Mouse (Mus musculus) midbrain, embryonic 16.5 days (tissue): Measurements from ENCODE around the gene Zfp334. TPM values are rescaled to one million over a fixed set of nuclear protein-coding genes. Genes with fewer than 3 reads are reported as not detected.

ENCODE experiments used
- ATAC-seq: fragments of 200-750 bp; cut with Nextera tagmentation; 2 replicates; pipeline ENCODE4 v1.8.0; 2017; ENCODE audit warnings: moderate TSS enrichment
- H3K27ac ChIP-seq: fragments of 300-500 bp; sonication (generic); 2 replicates; pipeline ENCODE4 v1.5.1; 2014; ENCODE audit warnings: mild to moderate bottlenecking, low read length, mixed read lengths
- H3K27me3 ChIP-seq: fragments of 300-500 bp; sonication (generic); 2 replicates; pipeline ENCODE4 v1.6.1; 2014; ENCODE audit warnings: low read depth, low read length, mixed read lengths; ENCODE audit not compliant: control insufficient read depth, insufficient read depth
- H3K36me3 ChIP-seq: fragments of 300-500 bp; sonication (generic); 2 replicates; pipeline ENCODE4 v1.6.1; 2014; ENCODE audit warnings: mild to moderate bottlenecking, low read length, moderate library complexity, mixed read lengths; ENCODE audit not compliant: control insufficient read depth, insufficient read depth
- H3K4me1 ChIP-seq: fragments of 300-500 bp; sonication (generic); 2 replicates; pipeline ENCODE4 v1.6.1; 2014; ENCODE audit warnings: mild to moderate bottlenecking, low read length, mixed read lengths; ENCODE audit not compliant: control insufficient read depth, insufficient read depth
- H3K4me2 ChIP-seq: fragments of 300-500 bp; sonication (generic); 2 replicates; pipeline ENCODE4 v1.6.1; 2014; ENCODE audit warnings: mild to moderate bottlenecking, low read length, mixed read lengths
- H3K4me3 ChIP-seq: fragments of 300-500 bp; sonication (generic); 2 replicates; pipeline ENCODE4 v1.5.1; 2014; ENCODE audit warnings: low read depth, mild to moderate bottlenecking, low read length, moderate library complexity, mixed read lengths
- H3K9ac ChIP-seq: fragments of 300-500 bp; sonication (generic); 2 replicates; pipeline ENCODE4 v1.6.1; 2014; ENCODE audit warnings: low read depth, low read length, mixed read lengths
- H3K9me3 ChIP-seq: fragments of 300-500 bp; sonication (generic); replicated peaks from 2 replicates; pipeline ENCODE4 v1.6.1; 2014; ENCODE audit warnings: mild to moderate bottlenecking, low read length, mixed read lengths; ENCODE audit not compliant: control insufficient read depth, poor library complexity, severe bottlenecking
- WGBS: fragments of 180-500 bp; shearing (Covaris S2); extraction: QIAGEN DNeasy Blood & Tissue Kit; methylation state at CpG from one replicate; pipeline ENCODE4 v1.1.7; 2014; 5-methylcytosine and 5-hydroxymethylcytosine counted together
- polyA plus RNA-seq: library from polyadenylated mRNA; unstranded; fragments of >200 nt; fragmentation: Nextera tagmentation; extraction: Ambion mirVana; gene quantifications from 2 replicates; pipeline ENCODE4 v1.2.1, GENCODE M21; 2015

Gene Zfp334
- polyA plus RNA-seq, 1 experiment from 2014 or later, result 9.5 TPM

DNA sequence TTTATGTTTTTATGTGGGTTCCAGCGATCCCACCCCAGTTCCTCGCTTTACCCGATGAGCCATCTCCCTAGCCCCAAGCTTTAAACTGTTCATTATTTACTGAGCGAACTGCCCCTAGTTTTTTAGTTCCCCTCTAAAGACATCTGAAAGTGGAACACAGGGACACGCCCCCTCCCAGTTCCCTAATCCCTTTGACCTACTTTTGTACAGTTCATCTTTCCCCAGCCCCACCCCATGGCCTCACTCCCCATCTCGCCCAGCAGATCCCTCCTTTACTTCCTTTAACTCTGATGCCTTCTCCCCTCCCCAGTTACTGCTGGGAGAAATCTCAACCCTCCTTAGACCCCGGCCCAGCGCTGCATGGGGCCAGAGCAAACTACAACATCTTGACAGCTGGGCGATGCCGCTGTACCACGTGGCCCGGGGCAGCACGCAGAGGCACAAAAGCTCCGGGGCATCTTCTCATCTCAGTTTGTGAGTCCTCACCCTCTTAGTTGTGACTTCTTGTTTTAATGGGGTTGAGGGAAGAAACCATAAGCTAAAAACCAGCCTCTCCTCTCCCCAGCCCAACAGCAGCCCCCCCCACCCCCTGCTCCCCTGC lies 55.3 kb downstream of the Zfp334 start:
- WGBS, result 39% methylated on average over 14 of the region's 14 CpGs
- no peaks in the 10 kb centered on the region for H3K27me3 ChIP-seq
- peaks cover 3% of the 10 kb centered on the region for H3K4me1 ChIP-seq
- no peak overlapping the region for H3K4me2 ChIP-seq
- no peaks in the 10 kb centered on the region for H3K9me3 ChIP-seq
- no peaks in the 10 kb centered on the region for H3K36me3 ChIP-seq
- no peak overlapping the region for H3K27ac ChIP-seq
- no peak overlapping the region for H3K4me3 ChIP-seq
- H3K9ac ChIP-seq, result no peak overlapping the region
- no peak for ATAC-seq

DNA sequence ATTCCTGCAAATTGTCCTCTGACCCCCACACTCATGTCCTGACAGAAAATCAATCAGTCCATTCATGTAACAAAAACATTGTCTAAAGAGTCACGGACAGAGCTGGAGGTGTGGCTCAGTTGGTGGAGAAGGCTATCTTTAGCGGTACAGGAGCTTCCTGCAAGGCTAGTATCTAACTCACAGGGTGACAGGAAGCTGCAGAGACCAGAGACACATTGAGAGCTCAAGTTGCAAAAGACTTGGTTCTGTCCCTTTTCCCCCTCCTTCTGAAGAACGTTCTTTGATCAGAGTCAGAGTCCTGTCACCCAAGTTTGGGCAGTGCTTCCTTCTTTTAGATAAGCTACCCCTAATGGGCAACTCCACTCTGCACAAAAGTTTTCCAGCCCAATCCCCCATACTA lies 58.4 kb downstream of the Zfp334 start:
- H3K4me2 ChIP-seq, result no peak overlapping the region
- peaks cover 23% of the 10 kb centered on the region for H3K4me1 ChIP-seq
- no peaks in the 10 kb centered on the region for H3K9me3 ChIP-seq
- H3K27me3 ChIP-seq, result no peaks in the 10 kb centered on the region
- H3K36me3 ChIP-seq, result no peaks in the 10 kb centered on the region
- no peak overlapping the region for H3K9ac ChIP-seq
- WGBS, result 57% methylated on average over 3 of the region's 3 CpGs
- no peak overlapping the region for H3K4me3 ChIP-seq
- no peak for ATAC-seq
- no peak overlapping the region for H3K27ac ChIP-seq

DNA sequence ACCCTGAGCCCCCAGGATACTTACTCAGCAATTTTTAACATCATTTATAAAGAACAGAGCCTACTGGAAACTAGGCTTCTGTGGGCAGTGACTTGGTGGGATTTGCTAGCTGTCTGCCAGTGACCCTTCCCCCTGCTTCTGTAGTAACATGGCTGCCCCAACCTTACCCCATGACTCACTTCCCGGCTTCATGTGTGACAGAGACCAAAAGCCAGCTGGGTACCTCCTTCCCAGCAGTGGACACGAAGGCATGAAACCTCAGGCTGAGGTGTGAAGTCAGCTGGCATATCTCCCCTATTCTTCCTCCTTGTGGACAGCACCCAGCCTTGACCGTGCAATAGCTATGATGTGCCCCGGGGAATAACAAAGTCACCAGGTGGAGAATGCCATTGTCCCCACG lies 59.3 kb downstream of the Zfp334 start:
- Histone ChIP-seq H3K9me3 (no peaks in the 10 kb centered on the region), H3K9ac (no peak overlapping the region), H3K4me1 (peaks cover 32% of the 10 kb centered on the region), H3K27ac (no peak overlapping the region), H3K36me3 (no peaks in the 10 kb centered on the region), H3K27me3 (no peaks in the 10 kb centered on the region), H3K4me3 (no peak overlapping the region), H3K4me2 (no peak overlapping the region)
- no peak for ATAC-seq
- 84% methylated on average over 5 of the region's 5 CpGs for WGBS

DNA sequence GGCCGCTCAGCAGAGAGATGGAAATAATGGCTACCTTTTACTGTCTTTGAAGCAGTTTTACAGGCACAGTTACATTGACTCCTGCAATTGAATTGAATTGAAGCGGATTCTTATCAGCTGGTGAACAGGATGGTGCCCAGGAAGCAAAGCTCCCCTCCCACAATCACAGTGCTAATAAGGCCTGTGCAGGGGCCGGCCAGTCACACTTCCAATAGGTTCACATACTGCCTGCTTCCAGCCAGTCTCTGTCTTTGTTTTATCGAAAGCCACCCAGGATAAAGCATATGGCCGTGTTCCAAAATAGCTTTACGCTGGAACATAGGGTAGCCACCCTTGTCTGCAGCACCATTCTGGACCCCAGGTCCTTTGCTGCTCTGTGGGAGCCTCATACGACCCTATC lies 60.7 kb downstream of the Zfp334 start:
- Histone ChIP-seq H3K4me1 (peaks cover 35% of the 10 kb centered on the region), H3K4me3 (peak overlapping the region; percentile 66), H3K9ac (peak overlapping the region; percentile 79), H3K27me3 (no peaks in the 10 kb centered on the region), H3K36me3 (no peaks in the 10 kb centered on the region), H3K27ac (peak overlapping the region; percentile 97), H3K4me2 (peak overlapping the region; percentile 81), H3K9me3 (no peaks in the 10 kb centered on the region)
- ATAC-seq, result no peak
- WGBS, result 21% methylated on average over 7 of the region's 7 CpGs

DNA sequence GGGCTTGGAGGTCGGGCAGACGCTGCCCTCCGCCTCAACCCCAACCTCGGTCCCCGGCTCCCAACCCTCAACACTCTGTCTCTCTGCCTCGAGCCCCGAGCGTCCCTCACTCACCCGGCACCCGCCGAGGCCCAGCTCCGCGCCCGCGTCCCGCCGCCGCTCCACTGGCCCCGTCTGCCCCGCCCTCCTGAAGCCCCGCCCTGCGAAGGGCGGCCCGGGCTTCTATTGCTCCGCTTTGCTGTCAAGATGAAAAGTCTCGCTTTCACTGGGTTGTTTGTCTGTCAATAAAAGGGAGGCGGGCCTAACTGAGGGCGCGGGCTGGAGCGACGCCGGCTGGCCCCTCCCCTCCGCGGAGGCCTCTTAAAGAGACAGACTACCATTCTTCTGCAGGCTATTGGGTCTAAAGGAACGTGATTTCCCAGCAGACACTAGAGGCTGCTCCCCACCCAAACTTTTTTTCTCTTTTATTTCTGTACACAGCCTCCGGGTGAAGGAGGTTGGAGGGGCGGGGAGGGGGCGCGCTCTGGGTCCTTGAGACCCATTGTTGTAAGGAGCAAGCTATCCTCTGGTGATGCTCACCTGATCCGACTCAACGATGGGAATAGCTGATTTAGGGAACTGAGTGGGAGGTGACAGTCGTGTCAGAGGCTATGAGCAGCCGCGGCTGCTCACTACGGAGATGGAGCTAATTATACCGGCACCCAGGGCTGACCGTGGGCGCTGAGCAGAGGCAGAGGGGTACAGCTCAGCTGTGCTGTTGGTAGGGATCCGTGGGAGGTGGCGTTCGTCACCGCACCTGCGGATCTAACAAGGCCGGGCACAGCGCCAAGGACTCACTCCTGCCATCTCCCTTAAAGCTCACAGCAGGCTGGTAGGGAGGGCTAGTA lies 61.5 kb downstream of the Zfp334 start, which contains the start of gene Elmo2:
Gene Elmo2 (minus strand): TSS at position 176 of the 887 bp plus-strand sequence.
- ATAC-seq, result peak; percentile 98

DNA sequence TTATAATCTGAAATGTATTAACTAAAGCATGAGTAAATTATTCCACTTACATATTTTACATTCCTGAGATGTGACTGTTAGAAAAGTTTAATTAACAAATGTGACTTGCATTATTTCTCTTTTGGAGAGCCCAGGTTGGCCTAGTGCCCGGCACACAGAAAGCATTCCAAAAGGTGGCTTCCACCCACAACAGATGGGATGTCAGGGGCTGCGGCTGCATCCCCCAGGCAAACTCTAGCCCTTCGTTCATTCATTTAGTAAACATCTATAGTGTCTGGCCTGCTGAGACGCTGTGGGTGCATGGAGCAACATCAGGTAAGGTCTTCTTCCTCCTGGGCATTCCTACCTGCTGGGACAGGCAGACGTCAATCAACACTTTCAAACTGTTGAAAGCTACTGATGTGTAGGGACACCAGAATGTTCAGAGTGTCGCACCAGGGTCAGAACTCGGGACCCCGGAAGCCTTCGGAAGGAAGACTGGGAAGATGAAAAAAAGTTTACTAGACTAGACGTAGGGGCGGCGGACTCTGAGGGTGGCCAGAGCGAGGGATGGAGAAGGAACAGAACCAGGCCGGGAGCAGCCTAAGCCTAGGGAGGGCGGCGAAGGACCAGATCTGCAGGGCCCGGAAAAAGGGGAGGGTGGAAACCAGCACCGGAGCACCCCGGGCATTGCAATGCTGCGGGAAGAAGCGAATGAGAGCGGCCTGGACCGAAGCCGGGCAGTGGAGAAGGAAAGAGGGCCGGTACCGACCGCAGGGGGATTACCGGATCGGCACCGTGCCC lies 62.3 kb downstream of the Zfp334 start:
- WGBS, result under 1% methylated on average over 30 of the region's 30 CpGs
- H3K9me3 ChIP-seq, result no peaks in the 10 kb centered on the region
- peak overlapping the region; percentile 71 for H3K27ac ChIP-seq
- peak overlapping the region; percentile 72 for H3K4me2 ChIP-seq
- peak overlapping the region; percentile 82 for H3K9ac ChIP-seq
- H3K4me3 ChIP-seq, result peak overlapping the region; percentile 66
- no peaks in the 10 kb centered on the region for H3K27me3 ChIP-seq
- H3K36me3 ChIP-seq, result no peaks in the 10 kb centered on the region
- ATAC-seq, result peak; percentile 44
- H3K4me1 ChIP-seq, result peaks cover 47% of the 10 kb centered on the region

More for the DNA sequence above, 61.5 kb downstream of the Zfp334 start, which contains the start of gene Elmo2:
- Histone ChIP-seq H3K9me3 (no peaks in the 10 kb centered on the region), H3K27me3 (no peaks in the 10 kb centered on the region), H3K36me3 (no peaks in the 10 kb centered on the region), H3K4me2 (peak within 1 kb of the TSS; percentile 81), H3K9ac (peak within 1 kb of the TSS; percentile 82), H3K27ac (peak within 1 kb of the TSS; percentile 97), H3K4me3 (peak within 1 kb of the TSS; percentile 66), H3K4me1 (peaks cover 40% of the 10 kb centered on the region)
- WGBS, result under 1% methylated on average over 53 of the region's 55 CpGs

Other genes with a start within 250 kb of the Zfp334 start
- gene Cdh22, start 153.4 kb downstream of the Zfp334 start, polyA plus RNA-seq, result 13.9 and 15.4 TPM in 2 replicates
- 68.0 and 71.9 TPM in 2 replicates for gene Slc35c2, start 100.4 kb downstream of the Zfp334 start, polyA plus RNA-seq
- gene Elmo2, start 61.8 kb downstream of the Zfp334 start, polyA plus RNA-seq, result 108 and 112 TPM in 2 replicates
- gene Zfp663, start 19.5 kb downstream of the Zfp334 start, polyA plus RNA-seq, result 7.3 and 9.1 TPM in 2 replicates
- 0.08 TPM in 1 of 2 replicates, not detected in the other for gene Ocstamp, start 12.1 kb upstream of the Zfp334 start, polyA plus RNA-seq
- gene Slc13a3, start 85.0 kb upstream of the Zfp334 start, polyA plus RNA-seq, result 8.4 and 10.6 TPM in 2 replicates
- gene Trp53rka, start 105.1 kb upstream of the Zfp334 start, polyA plus RNA-seq, result 39.4 and 41.7 TPM in 2 replicates
- gene Slc2a10, start 115.5 kb upstream of the Zfp334 start, polyA plus RNA-seq, result 1.7 and 1.9 TPM in 2 replicates
- gene Eya2, start 206.8 kb upstream of the Zfp334 start, polyA plus RNA-seq, result 3.4 and 3.6 TPM in 2 replicates